Mouse (Mus musculus) cerebellum, adult 18-20 months (tissue): ENCODE measurements around the gene AI854703.
A peak's percentile ranks its signal among the peaks of the same experiment; 100 is the strongest.

Experiments used
- DNase-seq, 2 experiments: peaks; one replicate each; pipeline ENCODE4 v3.0.0; 2021

Gene AI854703

DNA sequence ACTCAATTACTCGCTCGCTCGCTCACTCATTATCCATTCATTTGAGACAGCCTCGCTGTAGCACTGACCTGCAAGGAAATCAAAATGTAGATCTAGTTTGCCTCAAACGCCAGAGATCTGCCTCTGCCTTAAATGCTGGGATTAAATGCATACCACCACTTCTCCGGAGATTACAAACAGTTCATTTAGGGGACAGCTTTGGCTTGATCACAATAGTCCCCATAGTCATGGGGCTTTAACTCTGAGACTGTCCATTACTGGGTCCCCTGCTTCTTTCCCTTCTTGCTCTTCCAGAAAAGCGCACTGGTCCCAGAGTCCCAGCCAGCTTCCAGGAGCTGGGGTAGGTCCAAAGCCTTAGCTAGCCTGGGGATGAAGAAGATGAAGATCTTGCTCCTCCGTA, at the start of gene AI854703:
Gene AI854703 (plus strand): TSS at position 301 of the 400 bp plus-strand sequence.
- DNase-seq: no peak

DNA sequence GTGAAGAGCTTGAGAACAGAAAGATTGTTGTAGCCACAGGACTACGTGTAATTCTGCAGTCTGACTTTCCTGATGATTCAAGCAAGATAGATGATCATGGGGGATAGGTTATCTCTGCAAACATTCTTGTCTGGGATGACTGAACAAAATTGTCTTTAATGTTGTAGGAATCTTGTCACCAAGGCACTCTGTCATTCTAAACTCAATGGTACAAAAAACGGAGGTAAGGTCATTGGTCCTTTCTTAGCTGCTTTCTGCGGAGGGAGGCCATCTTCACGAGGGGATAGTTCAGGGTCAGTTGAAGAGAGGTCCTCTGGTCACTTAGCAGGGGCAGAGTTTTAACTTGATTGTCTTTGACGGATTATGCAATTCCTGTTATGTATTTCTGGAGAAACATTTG, 47.8 kb upstream of the AI854703 start:
- DNase-seq: no peak

DNA sequence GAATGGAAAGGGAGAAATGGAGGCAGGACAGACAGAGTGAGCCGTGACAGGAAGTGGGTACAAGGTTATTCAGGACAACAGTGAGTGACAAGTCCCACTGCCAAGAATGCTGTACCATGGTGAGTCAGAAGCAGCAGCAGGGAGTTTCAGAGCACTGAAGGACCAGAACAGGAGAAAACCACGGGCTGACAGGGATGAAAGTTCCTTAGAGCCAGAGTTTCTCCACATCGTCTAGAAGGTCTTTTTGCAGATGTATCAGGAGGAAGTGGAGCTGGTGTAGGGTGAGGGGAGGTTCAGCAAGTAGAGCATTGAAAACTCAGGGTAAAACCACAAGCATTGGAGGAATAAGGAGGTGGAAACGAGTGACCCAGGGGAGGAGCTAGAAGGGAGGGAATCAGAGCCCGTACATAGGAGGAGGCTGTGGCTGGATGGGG, 47.3 kb upstream of the AI854703 start:
- DNase-seq: no peak

DNA sequence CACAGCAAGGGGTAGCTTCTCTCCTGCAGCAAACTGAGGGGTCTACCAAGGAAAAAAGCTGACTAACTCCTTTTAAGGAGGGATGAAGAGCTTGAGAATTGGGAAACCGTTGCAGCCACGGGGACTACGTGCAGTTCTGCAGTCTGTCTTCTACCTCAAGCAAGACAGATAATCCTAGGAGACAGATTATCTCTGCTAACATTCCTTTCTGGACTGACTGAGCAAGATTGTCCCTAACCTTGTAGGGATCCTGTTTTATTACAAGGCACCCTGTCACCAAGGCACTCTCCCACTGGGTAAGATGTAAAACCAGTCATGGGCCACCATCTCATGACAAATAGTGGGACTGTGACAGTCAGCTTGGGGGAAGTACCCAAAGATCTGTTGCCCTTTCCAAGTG, 45.3 kb upstream of the AI854703 start:
- no peak for DNase-seq

DNA sequence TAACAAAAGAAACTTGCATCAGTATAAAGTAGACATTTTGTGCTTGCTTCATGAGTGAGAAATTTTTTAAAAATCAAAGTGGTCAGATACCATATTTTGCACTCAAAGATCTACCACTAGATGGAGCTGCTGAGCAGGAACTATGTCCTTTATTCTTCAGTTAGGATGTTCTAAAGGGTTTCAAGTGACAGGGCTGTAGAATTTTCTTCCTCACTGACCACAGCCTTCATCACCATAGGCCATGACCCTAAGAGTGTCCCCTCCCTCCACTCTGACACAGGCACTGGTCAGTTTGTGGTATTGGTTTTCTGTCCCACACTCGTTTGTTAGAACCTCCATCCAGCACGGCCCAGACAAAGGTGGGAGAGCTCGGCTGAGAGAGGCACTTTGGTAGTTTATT, 44.5 kb upstream of the AI854703 start:
- peak; percentile 50 to 69 for DNase-seq

DNA sequence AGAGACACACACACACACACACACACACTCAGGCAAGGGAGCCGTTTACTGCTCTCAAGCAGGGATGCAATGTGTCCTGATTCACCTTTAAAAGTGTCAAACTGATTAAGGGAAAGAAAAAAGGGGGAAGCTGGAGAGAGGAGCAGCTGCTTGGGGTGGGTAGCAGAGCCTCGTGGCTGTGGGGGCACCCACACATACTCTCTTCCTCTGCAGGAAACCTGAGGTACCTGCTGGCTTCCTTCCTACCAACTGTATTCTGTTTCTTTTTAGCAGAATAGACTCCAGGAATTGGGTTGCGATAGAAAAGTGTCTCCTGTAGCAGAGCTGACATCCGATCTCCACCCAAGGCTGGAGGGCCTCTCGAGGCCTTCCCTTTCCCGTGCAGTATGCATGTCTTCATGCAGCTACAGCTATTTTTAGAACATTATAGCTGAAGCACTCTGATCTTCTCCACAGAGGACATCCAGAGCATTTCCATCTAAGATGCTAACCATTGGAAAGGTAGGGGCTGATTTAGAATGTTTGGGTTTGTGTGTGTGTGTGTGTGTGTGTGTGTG, 37.3 kb upstream of the AI854703 start, which contains the start of gene Gm45021:
Gene Gm45021 (plus strand): TSS at position 417 of the 557 bp plus-strand sequence.
- DNase-seq: no peak

DNA sequence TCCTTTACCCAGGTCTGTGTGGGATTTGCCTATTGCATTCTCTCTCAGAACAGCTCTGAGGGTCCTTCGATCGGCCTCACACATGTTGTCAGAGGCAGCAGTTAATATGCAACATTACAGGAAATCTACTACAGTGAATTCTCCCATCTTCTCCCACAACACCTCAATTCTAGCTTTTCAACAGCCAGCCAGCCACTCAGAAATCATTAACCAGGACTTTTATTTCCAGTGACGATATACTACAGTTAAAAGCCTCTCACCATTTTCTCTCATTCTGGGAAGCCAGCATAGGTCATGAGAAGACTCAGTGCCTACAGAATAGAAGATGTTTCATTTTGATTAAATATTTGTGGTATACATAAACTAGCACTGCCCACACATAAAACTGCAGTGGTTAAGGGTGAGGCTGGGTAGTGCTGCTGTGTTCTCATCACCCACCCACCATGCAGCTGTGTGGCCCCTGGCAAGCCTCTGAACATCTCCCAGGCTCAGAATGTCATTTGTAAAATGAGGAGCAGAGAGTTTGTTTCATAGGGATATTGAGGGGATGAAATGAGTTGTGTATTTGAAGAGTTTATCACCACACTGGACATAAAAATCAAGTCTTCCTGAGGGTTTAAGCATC, 35.2 kb upstream of the AI854703 start:
- no peak for DNase-seq

DNA sequence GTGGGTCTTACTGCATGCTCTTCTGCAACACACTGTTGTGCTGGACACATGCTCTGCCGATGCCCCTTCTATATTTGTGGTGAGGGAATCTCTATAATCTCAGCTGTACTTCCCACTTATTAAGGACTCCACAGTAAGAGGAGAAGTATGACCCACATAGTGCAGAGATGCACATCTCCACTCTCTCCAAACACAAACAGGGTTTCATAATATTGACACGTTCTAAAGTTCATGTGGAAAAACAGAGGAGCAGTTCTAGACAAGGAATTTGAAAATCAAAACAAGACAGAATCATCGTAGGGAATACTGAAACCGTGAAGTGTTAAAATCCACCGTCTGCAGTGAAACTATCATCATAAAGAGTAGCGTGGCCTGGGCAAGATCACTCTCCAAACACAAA, 34.7 kb upstream of the AI854703 start:
- no peak for DNase-seq

DNA sequence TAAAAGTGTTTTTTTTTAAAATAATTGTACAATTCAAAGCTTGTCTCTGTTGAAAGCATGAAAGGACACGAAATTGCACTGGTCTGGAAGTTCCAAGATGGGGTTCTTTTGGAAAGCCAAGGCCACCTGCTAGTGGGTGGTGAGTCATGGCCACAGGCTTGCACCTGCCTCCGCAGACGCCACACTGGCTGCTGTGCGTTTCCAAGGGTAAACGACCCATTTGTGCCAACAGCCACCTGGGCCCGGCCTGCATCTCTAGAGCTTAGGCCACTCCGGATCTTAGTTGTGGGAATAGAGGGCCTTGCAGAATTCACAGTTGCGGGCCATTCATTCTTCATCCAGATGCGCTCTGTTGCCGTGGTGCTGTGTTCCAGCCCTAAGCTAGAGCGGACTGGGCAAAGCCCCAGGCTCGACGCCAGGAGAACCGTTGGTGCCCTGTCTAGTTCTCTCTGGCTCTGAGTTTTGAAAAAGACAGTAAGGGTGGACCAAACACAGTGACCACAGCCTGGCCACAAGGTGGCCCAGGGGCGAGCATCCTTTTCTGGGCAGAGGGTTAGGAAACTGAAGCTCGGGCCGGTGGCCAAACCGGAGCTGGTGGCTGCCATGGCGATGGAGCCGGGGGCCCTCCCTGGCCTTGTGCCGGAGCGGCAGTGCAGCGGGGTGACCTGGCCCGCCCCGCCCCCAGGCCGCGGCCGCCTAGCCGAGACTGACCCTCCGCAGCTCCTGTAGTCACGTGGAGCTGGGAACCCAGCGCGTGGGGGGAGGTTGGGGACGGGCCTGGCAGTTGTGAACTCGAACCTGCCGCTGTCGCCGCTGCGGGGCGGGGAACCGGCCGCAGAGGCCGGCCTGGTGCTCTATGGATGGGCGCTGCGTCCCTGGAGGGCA, 33.2 kb upstream of the AI854703 start, which contains the start of the genes Repin1 and Gm44965:
Gene Repin1 (plus strand): TSS at position 726 of the 885 bp plus-strand sequence.
Gene Gm44965 (plus strand): TSS at position 784 of the 885 bp plus-strand sequence.
- peak; percentile 94 to 99 for DNase-seq

DNA sequence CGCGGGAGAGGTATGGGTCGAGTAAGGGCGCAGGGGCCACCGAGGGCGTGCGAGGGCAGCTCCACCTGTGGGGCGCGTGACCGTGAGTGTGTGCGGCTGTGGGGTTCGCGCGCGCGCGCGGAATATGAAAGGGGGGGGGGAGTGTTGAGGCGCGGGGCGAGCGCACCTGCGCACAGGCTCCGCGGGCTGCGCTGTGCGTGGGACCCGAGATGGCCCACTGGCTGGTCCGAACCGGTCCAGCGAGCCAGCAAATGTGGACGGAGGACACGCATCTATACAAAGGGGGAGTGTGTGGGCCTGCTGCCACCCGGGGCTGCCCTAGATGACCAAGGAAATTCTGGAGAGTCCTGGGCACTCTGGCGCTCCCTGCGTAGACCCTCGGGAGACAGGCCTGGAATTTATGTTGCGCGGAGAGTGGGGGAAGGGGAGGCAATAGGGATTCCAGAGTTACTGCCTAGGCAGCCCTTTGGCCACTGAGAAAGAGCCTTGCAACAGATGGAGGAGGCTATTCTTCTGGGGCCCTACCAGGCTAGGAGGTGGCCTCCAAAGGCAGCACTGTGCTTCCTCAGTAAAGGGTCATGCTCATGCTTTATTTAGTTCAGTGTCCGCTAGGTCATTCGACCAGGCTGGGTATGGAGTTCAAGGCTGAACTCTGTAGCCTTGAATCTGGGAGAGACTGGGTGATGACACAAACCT, 32.4 kb upstream of the AI854703 start:
- DNase-seq: peak in 1 of 2 experiments; percentile 68

DNA sequence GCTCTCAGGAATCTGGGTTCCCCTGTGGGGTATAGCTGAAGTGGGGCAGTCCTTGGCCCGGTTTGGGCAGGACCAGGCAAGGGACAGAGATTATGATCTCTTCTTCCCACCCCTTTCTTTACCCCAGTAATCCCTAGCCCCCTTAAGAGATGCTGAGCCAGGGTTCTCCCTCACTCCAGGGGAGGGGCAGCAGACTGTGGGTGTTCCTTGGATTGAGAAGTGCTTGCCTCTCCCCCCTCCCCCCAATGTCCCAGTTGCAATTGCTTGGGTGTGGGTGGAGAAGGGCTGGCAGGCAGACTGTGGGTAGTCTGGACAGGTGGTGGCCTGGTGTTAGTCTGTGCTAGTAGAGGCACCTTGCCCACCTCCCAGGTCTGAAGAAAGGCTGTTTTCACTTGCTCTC, 31.3 kb upstream of the AI854703 start:
- DNase-seq: peak; percentile 40 to 49

DNA sequence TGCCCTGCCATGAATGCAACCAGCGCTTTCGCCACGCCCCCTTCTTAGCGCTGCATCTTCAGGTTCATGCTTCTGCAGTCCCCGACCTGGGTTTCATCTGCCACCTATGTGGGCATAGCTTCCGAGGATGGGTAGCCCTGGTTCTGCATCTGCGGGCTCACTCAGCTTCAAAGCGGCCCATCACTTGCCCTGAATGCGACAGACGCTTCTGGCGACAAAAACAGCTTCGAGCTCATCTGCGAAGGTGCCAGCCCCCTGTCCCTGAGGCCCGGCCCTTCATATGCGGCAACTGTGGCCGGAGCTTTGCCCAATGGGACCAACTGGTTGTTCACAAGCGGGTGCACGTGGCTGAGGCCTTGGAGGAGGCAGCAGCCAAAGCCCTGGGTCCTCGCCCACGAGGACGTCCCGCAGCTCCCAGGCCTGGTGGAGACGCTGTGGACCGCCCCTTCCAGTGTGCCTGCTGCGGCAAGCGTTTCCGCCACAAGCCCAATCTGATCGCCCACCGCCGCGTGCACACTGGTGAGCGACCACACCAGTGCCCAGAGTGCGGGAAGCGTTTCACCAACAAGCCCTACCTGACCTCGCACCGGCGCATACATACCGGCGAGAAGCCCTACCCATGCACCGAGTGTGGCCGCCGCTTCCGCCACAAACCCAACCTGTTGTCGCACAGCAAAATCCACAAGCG, 29.9 kb upstream of the AI854703 start:
- DNase-seq: no peak

DNA sequence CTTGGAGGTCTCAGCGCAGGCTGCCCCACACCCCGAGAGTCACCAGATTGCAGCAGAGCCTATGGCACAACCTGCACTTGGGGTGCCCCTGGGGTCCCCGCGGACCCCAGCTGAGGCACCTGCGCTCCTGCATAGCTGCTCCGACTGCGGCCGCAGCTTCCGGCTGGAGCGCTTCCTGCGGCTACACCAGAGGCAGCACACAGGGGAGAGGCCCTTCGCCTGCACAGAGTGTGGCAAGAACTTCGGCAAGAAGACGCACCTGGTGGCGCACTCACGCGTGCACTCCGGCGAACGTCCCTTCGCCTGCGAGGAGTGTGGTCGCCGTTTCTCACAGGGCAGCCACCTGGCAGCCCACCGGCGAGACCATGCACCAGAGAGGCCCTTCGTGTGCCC, 29.3 kb upstream of the AI854703 start:
- DNase-seq: no peak

DNA sequence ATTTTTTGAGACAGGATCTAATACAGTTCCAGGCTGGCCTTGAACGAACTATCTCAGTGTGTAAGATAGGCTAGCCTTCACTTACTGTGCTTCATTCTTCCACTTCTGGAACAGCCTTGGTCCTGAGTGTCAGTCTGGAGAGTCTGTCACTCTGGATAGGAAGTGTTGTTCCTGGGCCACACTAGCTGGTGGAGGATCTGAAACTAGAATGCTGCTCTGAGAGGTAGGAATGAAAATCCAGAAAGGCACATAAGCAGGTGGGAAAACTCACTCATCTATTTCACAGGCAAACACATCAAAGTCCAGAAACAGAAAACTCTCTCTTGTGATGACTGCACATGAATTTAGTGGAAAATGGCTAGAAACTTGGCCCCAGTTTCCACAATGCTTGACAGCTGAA, 26.0 kb upstream of the AI854703 start:
- no peak for DNase-seq

DNA sequence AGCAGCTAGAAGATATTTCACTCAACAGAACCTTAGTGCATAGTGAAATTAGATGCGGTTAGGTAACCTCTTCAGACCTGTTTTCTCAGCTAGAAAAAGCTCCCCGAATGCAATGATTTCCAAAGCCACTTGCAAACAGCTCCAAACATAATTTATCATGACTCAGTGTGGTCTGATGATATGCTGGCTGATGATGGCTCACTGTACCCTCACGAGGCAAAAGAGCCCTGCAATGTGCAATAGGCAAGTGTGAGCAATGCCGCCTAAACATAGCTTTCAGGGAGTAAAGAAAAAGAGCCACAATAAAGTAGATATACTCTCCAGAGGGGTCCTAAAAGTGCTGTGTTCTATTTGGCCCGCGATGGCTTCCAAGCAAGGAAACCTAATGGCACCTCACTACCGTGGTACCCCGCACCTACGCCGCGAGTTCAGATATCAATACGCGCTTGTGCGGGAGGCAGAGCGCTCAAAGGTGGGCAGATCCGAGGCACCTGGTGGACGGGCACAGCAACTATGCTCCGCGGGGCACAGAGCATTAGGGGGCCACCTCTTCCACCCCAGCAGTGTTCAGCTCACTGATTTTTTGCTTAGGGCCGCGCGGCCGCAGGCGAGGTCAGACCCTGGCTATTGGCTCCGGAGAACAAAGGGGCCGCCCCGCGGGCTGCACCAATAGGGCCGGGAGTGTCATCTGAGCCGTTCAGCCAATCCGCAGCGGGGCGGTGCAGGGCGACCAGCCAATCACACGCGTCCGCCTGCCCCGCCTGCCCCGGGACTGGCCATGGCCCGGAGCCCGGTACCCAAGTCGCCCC, 25.1 kb upstream of the AI854703 start, which contains the start of gene Zfp775:
Gene Zfp775 (plus strand): TSS at position 793 of the 809 bp plus-strand sequence.
- peak; percentile 98 for DNase-seq

DNA sequence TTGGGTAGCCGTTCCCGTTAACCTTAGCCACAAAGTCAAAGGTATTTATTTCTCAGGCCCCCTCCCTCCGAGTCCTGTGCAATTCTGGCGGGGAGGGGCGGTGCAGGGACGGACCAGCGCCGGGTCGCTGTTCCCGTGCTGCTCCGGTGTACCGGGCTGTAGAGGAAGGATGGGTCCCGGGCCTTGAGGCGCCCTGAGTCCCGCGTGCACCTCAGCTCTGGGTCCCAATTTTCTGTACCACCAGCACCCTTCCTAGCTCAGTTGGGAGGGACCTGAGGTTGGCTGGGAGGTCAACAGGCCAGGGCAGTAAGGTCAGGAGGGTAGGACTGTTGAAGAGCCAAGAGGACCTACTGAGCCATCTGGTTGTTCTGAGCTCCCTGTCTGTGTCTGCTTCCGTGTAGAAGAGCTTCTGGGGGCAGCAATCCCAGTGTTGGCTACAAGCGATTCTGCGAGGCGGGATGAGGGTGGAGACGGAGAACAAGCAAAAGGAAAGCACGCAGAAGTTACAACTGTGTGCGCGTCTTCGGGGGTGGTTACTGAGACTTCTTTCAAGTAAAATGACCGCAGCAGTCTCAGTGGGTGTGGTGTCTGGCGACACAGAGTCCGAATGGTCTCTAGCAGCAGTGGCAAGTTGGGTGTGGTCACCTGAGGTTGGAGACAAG, 24.4 kb upstream of the AI854703 start:
- DNase-seq: peak in 1 of 2 experiments; percentile 56

DNA sequence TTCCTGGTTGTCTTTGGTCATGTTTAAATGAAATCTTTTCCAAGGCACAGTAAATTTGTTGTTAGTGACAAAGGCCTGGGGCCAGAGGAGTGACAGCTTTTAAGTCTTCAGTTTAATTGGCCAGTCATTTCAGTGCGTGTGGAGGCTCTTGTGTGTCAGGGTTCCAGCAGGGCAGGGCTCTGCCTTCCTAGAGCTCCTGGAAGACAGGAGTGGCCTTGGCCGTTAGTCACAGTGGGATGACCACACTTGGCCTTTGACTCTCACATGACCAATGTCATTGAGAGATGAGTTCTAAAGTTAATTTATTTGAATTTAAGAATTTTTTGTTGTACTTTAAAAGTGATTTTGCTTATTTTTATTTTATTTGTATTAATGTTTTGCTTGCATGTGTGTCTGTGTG, 18.4 kb upstream of the AI854703 start:
- DNase-seq: no peak

DNA sequence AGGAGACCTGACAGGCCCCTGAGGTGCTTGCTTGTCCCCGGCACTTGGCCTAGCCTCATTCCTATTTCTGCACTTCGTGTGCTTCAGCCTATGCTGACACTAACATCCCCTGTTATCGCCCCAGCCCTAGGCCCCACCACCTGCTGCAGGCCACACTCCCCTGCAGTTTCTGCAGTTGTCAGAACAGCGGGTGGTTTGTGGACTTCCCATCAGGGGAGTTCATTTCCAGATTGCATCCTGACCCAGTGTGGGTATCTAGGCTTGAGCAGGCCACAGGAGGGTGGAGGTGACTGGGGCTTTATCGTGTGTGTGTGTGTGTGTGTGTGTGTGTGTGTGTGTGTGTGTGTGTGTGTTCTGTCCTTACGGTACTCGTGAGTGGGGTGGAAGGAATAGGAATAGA, 17.1 kb upstream of the AI854703 start:
- DNase-seq: peak in 1 of 2 experiments; percentile 35

DNA sequence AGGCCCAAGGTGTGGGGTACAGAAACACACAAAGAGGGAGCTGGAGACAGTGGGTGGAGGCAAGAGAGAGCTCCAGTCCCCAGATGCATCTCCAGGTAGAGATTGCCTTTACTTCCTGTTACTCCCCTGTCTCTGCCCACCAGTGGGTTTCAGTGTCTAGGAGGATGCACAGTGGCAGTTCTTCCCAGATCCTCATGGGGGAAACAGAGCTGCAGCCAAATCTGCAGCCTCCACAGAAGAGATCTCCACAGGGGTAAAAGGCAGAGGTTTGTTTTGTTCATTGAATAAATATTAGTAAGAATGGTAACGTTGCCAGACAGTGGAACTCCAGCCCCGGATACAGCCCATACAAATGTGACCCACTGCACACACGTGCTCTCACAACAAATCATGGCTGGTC, 15.9 kb upstream of the AI854703 start:
- no peak for DNase-seq

DNA sequence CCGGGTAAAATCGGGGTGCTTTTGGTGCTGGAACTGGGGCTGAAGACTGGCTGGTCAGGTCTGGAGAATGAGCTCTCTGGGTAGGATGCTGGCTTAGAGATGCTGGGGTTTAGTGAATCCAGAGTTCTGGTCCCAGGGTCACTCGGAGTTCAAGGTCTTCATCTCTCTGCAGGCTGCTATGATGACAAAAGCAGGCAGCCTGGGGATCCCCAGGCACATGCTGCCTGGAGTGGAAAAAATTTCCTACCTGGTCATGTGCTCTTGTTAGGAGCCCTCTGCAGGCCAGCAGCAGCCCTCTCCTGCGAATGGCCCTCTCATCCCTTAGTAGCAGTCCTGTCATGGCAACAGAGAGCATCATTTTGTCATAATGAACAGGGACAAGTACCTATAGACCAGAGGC, 13.1 kb upstream of the AI854703 start:
- DNase-seq: no peak

DNA sequence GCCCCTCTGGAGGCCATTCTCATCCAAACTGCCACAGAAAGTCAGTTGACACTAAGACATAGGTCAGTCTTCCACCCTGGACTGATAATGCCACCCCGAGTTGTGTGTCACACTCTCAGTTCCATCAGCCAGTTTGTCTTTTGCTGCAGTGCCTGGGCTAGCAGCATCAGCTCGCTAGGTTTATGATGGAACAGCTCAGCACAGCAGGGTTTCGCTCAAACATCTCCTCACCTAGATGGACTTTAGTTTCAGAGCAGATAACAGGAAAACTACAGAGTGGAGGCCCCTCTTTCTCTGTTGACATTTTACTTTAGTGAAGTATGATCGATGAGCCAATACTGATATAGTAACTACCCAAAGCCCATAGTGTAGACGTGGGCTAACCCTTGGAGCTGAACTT, 11.8 kb upstream of the AI854703 start:
- no peak for DNase-seq
